Mouse (Mus musculus): ENCODE results near the gene Fezf2. TPM values are rescaled to one million over a fixed set of nuclear protein-coding genes. Genes with fewer than 3 reads are reported as not detected.

Gene Fezf2
- polyA plus RNA-seq, 1 experiment = 23.6 TPM

DNA sequence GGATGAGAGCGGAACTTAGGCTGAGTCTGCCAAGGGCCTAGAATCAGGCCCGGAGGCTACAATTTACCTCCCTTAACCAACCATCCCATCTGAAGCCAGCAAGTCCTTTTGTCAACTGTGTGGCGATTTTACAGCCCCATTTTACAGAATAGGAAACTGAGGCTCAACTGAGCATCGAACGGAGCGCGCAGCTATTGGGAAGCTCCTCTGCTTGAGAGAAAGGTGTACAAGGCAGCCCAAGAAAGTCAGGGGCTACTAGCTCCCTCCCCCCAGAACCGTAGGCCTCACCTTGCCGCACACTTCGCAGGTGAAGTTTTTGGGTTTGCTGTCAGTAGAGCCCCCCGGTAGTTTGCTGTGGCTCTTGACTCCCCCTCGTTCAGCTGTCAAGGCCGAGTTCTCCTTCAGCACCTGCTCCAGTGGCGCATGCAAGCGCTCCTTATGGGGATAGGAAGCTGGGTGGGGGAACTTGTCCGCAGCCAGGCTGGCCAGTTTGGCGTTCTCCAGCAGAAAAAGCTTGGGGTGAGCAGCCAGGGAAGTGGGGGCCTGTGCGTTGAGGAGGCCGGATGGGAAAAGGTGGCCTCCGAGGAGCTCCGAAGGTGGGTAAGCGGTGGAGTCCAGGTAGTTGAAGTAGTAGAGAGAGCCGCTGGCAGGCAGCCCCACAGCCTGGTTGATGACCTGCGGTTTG, 3.8 kb downstream of the Fezf2 start:
- Histone ChIP-seq H3K4me3 (ENCODE audit: control insufficient read depth, insufficient read depth, low read length) (peak overlapping the region; percentile 13), H3K27ac (ENCODE audit: control insufficient read depth, insufficient read depth, low read length) (no peak overlapping the region), H3K27me3 (ENCODE audit: control insufficient read depth, insufficient read depth, low read length) (peaks cover 10% of the 10 kb centered on the region; the same call in 1 of the 2 replicates), H3K36me3 (ENCODE audit: control insufficient read depth, insufficient read depth, low read length) (no peaks in the 10 kb centered on the region), H3K4me1 (replicated peaks; ENCODE audit: control insufficient read depth, insufficient read depth, low read length) (no peaks in the 10 kb centered on the region)
- DNase-seq = no peak
- TF ChIP-seq POLR2A (IDR thresholded peaks at IDR 0.05; ENCODE audit: control insufficient read depth, extremely low read depth, insufficient read depth, low read length, poor library complexity) (no peak), CTCF (IDR thresholded peaks at IDR 0.05; ENCODE audit: borderline replicate concordance, control insufficient read depth, extremely low read depth, insufficient read depth, low read length, poor library complexity) (no peak)
- WGBS = 15% methylated on average over 24 of the region's 24 CpGs

DNA sequence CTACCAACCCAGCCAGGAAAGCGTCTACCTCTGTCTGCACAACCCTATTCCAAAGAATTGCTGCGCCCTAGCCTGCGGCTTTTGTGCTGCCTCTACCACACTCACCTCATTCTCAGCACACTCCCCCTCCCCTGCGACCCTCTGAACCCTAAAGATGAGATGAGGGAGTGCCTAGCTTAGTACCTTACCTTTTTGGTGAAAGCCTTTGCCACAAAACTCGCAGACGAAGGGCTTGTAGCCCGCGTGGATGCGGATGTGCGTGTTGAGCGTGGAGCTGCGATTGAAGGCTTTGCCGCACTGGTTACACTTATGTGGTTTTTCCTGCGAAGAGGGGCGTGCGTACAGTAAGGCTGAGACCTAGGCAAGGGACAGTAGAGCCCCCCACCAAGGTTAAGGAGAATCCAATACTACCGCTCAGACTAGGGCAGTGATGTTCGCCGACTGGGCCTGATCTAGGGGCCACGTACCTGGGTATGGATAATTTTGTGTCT, 4.5 kb downstream of the Fezf2 start:
- WGBS = 10% methylated on average over 20 of the region's 20 CpGs
- H3K27me3 ChIP-seq (ENCODE audit: control insufficient read depth, insufficient read depth, low read length) = peaks cover 10% of the 10 kb centered on the region; the same call in 1 of the 2 replicates
- no peak for TF ChIP-seq POLR2A (IDR thresholded peaks at IDR 0.05; ENCODE audit: control insufficient read depth, extremely low read depth, insufficient read depth, low read length, poor library complexity)
- no peak for TF ChIP-seq CTCF (IDR thresholded peaks at IDR 0.05; ENCODE audit: borderline replicate concordance, control insufficient read depth, extremely low read depth, insufficient read depth, low read length, poor library complexity)

DNA sequence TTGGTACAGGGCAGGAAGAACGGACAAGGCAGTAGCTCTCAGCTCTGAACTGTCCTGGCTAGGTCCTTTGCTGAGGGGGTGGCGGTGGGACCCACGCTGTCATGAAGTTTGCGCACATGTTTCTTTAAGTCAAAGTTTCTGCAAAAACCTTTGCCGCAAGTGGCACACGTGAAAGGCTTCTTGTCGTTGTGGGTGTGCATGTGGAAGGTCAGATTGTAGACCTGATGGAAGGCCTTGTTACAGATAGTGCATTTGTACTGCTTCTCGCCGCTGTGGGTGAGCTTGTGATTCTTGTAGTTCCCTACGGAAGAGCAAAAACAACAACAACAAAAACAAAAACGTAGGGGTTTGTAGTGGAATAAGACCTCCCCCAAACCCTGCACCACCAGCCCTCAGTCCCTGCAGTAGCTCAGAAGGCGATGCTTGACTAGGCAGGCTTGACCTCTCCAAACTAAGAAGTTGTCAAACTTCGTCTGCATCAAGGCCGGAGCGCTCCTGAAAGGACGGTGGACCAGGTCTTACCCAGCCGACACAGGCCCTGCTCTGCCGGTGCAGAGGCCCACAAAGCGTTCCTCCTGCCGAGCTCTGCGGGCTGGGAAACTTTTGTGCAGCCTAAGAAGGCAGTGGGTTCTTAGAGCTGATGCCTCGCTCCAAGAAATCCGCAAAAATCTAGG, 5.4 kb downstream of the Fezf2 start:
- TF ChIP-seq POLR2A (IDR thresholded peaks at IDR 0.05; ENCODE audit: control insufficient read depth, extremely low read depth, insufficient read depth, low read length, poor library complexity) = no peak
- no peak for TF ChIP-seq CTCF (IDR thresholded peaks at IDR 0.05; ENCODE audit: borderline replicate concordance, control insufficient read depth, extremely low read depth, insufficient read depth, low read length, poor library complexity)
- Histone ChIP-seq H3K27me3 (ENCODE audit: control insufficient read depth, insufficient read depth, low read length) (peaks cover 10% of the 10 kb centered on the region; the same call in 1 of the 2 replicates), H3K27ac (ENCODE audit: control insufficient read depth, insufficient read depth, low read length) (no peak overlapping the region), H3K36me3 (ENCODE audit: control insufficient read depth, insufficient read depth, low read length) (no peaks in the 10 kb centered on the region), H3K4me1 (replicated peaks; ENCODE audit: control insufficient read depth, insufficient read depth, low read length) (no peaks in the 10 kb centered on the region), H3K4me3 (ENCODE audit: control insufficient read depth, insufficient read depth, low read length) (no peak overlapping the region)
- DNase-seq = no peak
- 11% methylated on average over 23 of the region's 23 CpGs for WGBS

More for the DNA sequence above, 4.5 kb downstream of the Fezf2 start:
- DNase-seq = no peak
- Histone ChIP-seq H3K27ac (ENCODE audit: control insufficient read depth, insufficient read depth, low read length) (no peak overlapping the region), H3K4me1 (replicated peaks; ENCODE audit: control insufficient read depth, insufficient read depth, low read length) (no peaks in the 10 kb centered on the region), H3K36me3 (ENCODE audit: control insufficient read depth, insufficient read depth, low read length) (no peaks in the 10 kb centered on the region), H3K4me3 (ENCODE audit: control insufficient read depth, insufficient read depth, low read length) (no peak overlapping the region)

GRCm38 (mm10) chr14:12341789-12342457, 6.1 kb downstream of the Fezf2 start:
- TF ChIP-seq CTCF (IDR thresholded peaks at IDR 0.05; ENCODE audit: borderline replicate concordance, control insufficient read depth, extremely low read depth, insufficient read depth, low read length, poor library complexity) (no peak), POLR2A (IDR thresholded peaks at IDR 0.05; ENCODE audit: control insufficient read depth, extremely low read depth, insufficient read depth, low read length, poor library complexity) (no peak)
- Histone ChIP-seq H3K36me3 (ENCODE audit: control insufficient read depth, insufficient read depth, low read length) (no peaks in the 10 kb centered on the region), H3K27ac (ENCODE audit: control insufficient read depth, insufficient read depth, low read length) (no peak overlapping the region), H3K4me3 (ENCODE audit: control insufficient read depth, insufficient read depth, low read length) (no peak overlapping the region), H3K27me3 (ENCODE audit: control insufficient read depth, insufficient read depth, low read length) (peaks cover 10% of the 10 kb centered on the region; the same call in 1 of the 2 replicates), H3K4me1 (replicated peaks; ENCODE audit: control insufficient read depth, insufficient read depth, low read length) (no peaks in the 10 kb centered on the region)
- WGBS = 16% methylated on average over 24 of the region's 24 CpGs
- no peak for DNase-seq

- TF ChIP-seq CTCF (IDR thresholded peaks at IDR 0.05; ENCODE audit: borderline replicate concordance, control insufficient read depth, extremely low read depth, insufficient read depth, low read length, poor library complexity) (no peak), POLR2A (IDR thresholded peaks at IDR 0.05; ENCODE audit: control insufficient read depth, extremely low read depth, insufficient read depth, low read length, poor library complexity) (no peak)
- 3% methylated on average over 42 of the region's 42 CpGs for WGBS
- H3K27me3 ChIP-seq (ENCODE audit: control insufficient read depth, insufficient read depth, low read length) = peaks cover 10% of the 10 kb centered on the region; the same call in 1 of the 2 replicates
- no peak overlapping the region for H3K27ac ChIP-seq (ENCODE audit: control insufficient read depth, insufficient read depth, low read length)
- H3K4me3 ChIP-seq (ENCODE audit: control insufficient read depth, insufficient read depth, low read length) = no peak overlapping the region
- no peaks in the 10 kb centered on the region for H3K4me1 ChIP-seq (replicated peaks; ENCODE audit: control insufficient read depth, insufficient read depth, low read length)
- H3K36me3 ChIP-seq (ENCODE audit: control insufficient read depth, insufficient read depth, low read length) = no peaks in the 10 kb centered on the region
- no peak for DNase-seq
Measured at GRCm38 (mm10) chr14:12341075-12341788, 6.8 kb downstream of the Fezf2 start.

Data from thymus, adult 2 months (tissue).